Mouse (Mus musculus) adrenal gland, adult (tissue): Measurements from ENCODE around the gene Perm1.
A peak's percentile ranks its signal among the peaks of the same experiment; 100 is the strongest.

Experiments used
- DNase-seq, 2 experiments: peaks; one replicate each; pipeline ENCODE4 v3.0.0; 2022 to 2023; ENCODE audit warnings: low spot score in 1 of 2; ENCODE audit not compliant: inconsistent age in 2 of 2

Gene Perm1

GRCm38 (mm10) chr4:156200623-156201475 is 14.8 kb upstream of the Perm1 start, which contains the start of gene Isg15:
Isg15 (minus strand) TSS chr4:156200818.
- DNase-seq: peak in 1 of 2 experiments; percentile 76

GRCm38 (mm10) chr4:156202462-156202893 is 13.2 kb upstream of the Perm1 start:
- DNase-seq: peak in 1 of 2 experiments; percentile 53

GRCm38 (mm10) chr4:156203001-156203412 is 12.7 kb upstream of the Perm1 start, which contains the start of gene AW011738:
AW011738 (plus strand) TSS chr4:156203304.
- peak; percentile 81 to 84 for DNase-seq

- peak; percentile 34 to 72 for DNase-seq
These were observed 12.1 kb upstream of the Perm1 start for GRCm38 (mm10) chr4:156203413-156204131.

- no peak for DNase-seq
These were observed 6.8 kb upstream of the Perm1 start for GRCm38 (mm10) chr4:156208872-156209271.

- DNase-seq: no peak
These were observed 5.6 kb upstream of the Perm1 start for GRCm38 (mm10) chr4:156209963-156210635.

- DNase-seq: no peak
These were observed 2.5 kb upstream of the Perm1 start for GRCm38 (mm10) chr4:156213134-156213533.

- DNase-seq: peak in 1 of 2 experiments; percentile 65
These were observed 528 bp downstream of the Perm1 start for GRCm38 (mm10) chr4:156216196-156216595.

- DNase-seq: peak in 1 of 2 experiments; percentile 38
These were observed 1.5 kb downstream of the Perm1 start for GRCm38 (mm10) chr4:156217022-156217669.

GRCm38 (mm10) chr4:156217838-156218237 is 2.2 kb downstream of the Perm1 start:
- no peak for DNase-seq

GRCm38 (mm10) chr4:156219936-156220335 is 4.3 kb downstream of the Perm1 start:
- DNase-seq: no peak

- peak in 1 of 2 experiments; percentile 15 for DNase-seq
These were observed 8.6 kb downstream of the Perm1 start for GRCm38 (mm10) chr4:156224276-156224675.

- DNase-seq: peak; percentile 36 to 52
These were observed 12.2 kb downstream of the Perm1 start for GRCm38 (mm10) chr4:156227752-156228392.

GRCm38 (mm10) chr4:156228393-156229024 is 12.8 kb downstream of the Perm1 start:
- DNase-seq: peak; percentile 51 to 61

- peak; percentile 47 to 69 for DNase-seq
These were observed 18.4 kb downstream of the Perm1 start for GRCm38 (mm10) chr4:156234021-156234501.

- DNase-seq: peak; percentile 83 to 90
These were observed 19.1 kb downstream of the Perm1 start, which contains the start of gene Plekhn1 for GRCm38 (mm10) chr4:156234701-156235213. Plekhn1 (minus strand) TSS chr4:156234857.

- no peak for DNase-seq
These were observed 19.7 kb downstream of the Perm1 start for GRCm38 (mm10) chr4:156235360-156235770.

- DNase-seq: peak; percentile 92 to 95
These were observed 20.3 kb downstream of the Perm1 start, which contains the start of gene Noc2l for GRCm38 (mm10) chr4:156235808-156236533. Noc2l (plus strand) TSS chr4:156236010.
